Mouse (Mus musculus) kidney, embryonic 15.5 days (tissue): ENCODE data around the gene Pycard. TPM values are rescaled to one million over a fixed set of nuclear protein-coding genes. Genes with fewer than 3 reads are reported as not detected.
A peak's percentile ranks its signal among the peaks of the same experiment; 100 is the strongest.

Source experiments
- ATAC-seq: fragments of 200-750 bp; cut with Nextera tagmentation; replicated peaks from 2 replicates; pipeline ENCODE4 v1.8.0; 2017; ENCODE audit warnings: moderate TSS enrichment; ENCODE audit not compliant: low FRiP score
- H3K27ac ChIP-seq: fragments of 300-500 bp; sonication (generic); 2 replicates; pipeline ENCODE4 v1.5.1; 2015; ENCODE audit warnings: mild to moderate bottlenecking, inconsistent platforms
- H3K27me3 ChIP-seq: fragments of 300-500 bp; sonication (generic); 2 replicates; pipeline ENCODE4 v1.6.1; 2015; ENCODE audit warnings: inconsistent platforms
- H3K36me3 ChIP-seq: fragments of 300-500 bp; sonication (generic); 2 replicates; pipeline ENCODE4 v1.6.1; 2015; ENCODE audit warnings: inconsistent platforms
- H3K4me1 ChIP-seq: fragments of 300-500 bp; sonication (generic); 2 replicates; pipeline ENCODE4 v1.6.1; 2015; ENCODE audit warnings: inconsistent platforms
- H3K4me2 ChIP-seq: fragments of 300-500 bp; sonication (generic); 2 replicates; pipeline ENCODE4 v1.6.1; 2015; ENCODE audit warnings: moderate library complexity, mild to moderate bottlenecking, inconsistent platforms
- H3K4me3 ChIP-seq: fragments of 300-500 bp; sonication (generic); replicated peaks from 2 replicates; pipeline ENCODE4 v1.5.1; 2015; ENCODE audit warnings: mild to moderate bottlenecking, inconsistent platforms
- H3K9ac ChIP-seq: fragments of 300-500 bp; sonication (generic); 2 replicates; pipeline ENCODE4 v1.6.1; 2015; ENCODE audit warnings: mild to moderate bottlenecking, inconsistent platforms
- H3K9me3 ChIP-seq: fragments of 300-500 bp; sonication (generic); replicated peaks from 2 replicates; pipeline ENCODE4 v1.6.1; 2016; ENCODE audit warnings: inconsistent platforms
- WGBS: fragments of 180-500 bp; shearing (Covaris S2); methylation state at CpG from one replicate; pipeline ENCODE4 v1.1.7; 2015; ENCODE audit warnings: mixed read lengths; 5-methylcytosine and 5-hydroxymethylcytosine counted together
- polyA plus RNA-seq: library from polyadenylated mRNA; unstranded; fragments of >200 nt; fragmentation: Nextera tagmentation; extraction: Ambion mirVana; gene quantifications from 2 replicates; pipeline ENCODE4 v1.2.1, GENCODE M21; 2015

Gene Pycard
- polyA plus RNA-seq, 1 experiment from 2014 or later: 43.9 TPM

DNA sequence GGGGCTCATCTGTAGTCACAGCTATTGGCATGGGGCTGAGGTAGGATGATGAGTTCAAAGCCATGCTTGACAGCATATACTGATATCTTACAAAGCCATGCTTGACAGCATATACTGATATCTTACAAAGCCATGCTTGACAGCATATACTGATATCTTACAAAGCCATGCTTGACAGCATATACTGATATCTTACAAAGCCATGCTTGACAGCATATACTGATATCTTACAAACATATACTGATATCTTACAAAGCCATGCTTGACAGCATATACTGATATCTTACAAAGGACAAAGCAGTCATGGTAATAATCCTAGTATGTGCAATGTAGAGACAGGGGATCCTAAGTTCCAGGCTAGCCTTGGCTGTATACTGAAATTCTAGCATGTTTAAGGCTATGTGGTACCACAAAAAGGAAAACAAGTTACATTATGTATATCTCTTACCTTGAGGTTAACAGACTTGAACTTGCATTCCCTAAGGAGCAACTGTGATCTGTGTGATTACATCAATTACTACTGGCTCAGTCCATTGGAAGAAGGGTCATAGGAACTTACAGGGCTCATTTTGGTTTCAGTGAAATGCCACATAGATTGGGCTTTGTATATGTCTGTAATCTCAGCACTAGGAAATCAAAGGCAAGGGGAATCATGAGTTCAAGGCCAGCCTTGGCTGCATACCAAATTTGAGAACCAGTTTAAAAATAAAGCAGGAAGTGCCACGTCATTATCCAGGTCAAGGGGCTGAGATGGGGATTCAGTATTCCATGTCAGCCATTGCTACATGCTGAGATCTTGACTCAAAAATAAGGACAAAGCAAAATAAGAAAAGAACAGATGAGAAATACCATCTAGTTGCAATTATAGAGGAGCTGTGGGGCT lies 6.6 kb upstream of the Pycard start:
- Histone ChIP-seq H3K27ac (no peak overlapping the region), H3K9me3 (no peaks in the 10 kb centered on the region; the same call in 1 of the 2 replicates), H3K36me3 (no peaks in the 10 kb centered on the region), H3K4me1 (peaks cover 20% of the 10 kb centered on the region), H3K27me3 (peaks cover 9% of the 10 kb centered on the region; the same call in 1 of the 2 replicates), H3K9ac (no peak overlapping the region), H3K4me3 (no peak overlapping the region), H3K4me2 (no peak overlapping the region)
- WGBS: 50% methylated on average over 1 of the region's 1 CpGs
- no peak for ATAC-seq

GRCm38 (mm10) chr7:127999436-127999835 lies 5.8 kb upstream of the Pycard start:
- ATAC-seq: no peak
- Histone ChIP-seq H3K4me3 (no peak overlapping the region), H3K9me3 (no peaks in the 10 kb centered on the region; the same call in 1 of the 2 replicates), H3K36me3 (no peaks in the 10 kb centered on the region), H3K27me3 (peaks cover 5% of the 10 kb centered on the region; the same call in 1 of the 2 replicates), H3K4me1 (peaks cover 12% of the 10 kb centered on the region), H3K9ac (no peak overlapping the region), H3K27ac (no peak overlapping the region), H3K4me2 (no peak overlapping the region)
- 67% methylated on average over 1 of the region's 1 CpGs for WGBS

- peak overlapping the region; percentile 39 for H3K4me3 ChIP-seq
- peaks cover 38% of the 10 kb centered on the region for H3K36me3 ChIP-seq
- 34% methylated on average over 5 of the region's 5 CpGs for WGBS
- H3K27ac ChIP-seq: peak overlapping the region; percentile 86
- ATAC-seq: peak; percentile 61
- peaks cover 29% of the 10 kb centered on the region for H3K4me1 ChIP-seq
- peak overlapping the region; percentile 42 for H3K9ac ChIP-seq
- no peaks in the 10 kb centered on the region for H3K9me3 ChIP-seq
- no peaks in the 10 kb centered on the region for H3K27me3 ChIP-seq
- peak overlapping the region; percentile 61 for H3K4me2 ChIP-seq
These were observed 953 bp downstream of the Pycard start for GRCm38 (mm10) chr7:127992488-127993340.

DNA sequence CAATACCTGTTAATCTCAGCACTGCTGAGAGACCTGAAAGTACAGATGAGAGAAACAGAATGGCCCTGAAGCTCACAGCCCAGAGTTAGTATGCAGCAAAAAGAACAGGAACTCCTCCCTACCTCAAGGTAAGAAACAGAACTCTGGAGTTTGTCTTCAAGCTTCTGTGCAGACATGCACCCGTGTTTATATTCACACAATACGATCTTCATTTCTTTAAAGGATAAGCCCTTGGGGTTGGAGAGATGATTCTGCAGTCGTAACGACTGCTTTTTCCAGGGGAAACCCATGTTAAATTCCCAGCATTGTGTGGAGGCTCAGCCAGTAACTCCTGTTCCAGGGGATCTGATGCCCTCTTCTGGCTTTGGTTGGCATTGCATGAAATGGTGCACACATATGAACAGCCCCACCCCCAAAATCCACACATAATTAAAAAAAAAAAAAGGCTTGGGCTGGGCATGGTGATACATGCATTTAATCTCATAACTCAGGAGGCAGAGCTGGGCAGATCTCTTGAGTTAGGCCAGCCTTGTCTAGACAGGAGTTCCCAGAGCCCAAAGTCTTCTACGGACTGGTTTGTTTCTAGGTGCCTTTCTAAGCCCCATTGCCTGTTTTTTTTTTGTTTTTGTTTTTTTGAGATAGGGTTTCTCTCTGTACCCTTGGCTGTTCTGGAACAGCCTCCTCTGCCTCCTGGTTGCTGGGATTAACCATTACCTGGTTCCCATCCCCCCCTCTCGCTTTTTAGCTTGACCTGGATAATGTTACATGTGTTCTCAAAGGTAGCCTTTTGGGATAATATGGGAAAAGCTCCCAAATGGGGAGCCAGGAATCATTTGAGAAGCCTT lies 1.8 kb downstream of the Pycard start:
- Histone ChIP-seq H3K9me3 (no peaks in the 10 kb centered on the region), H3K27ac (peak overlapping the region; percentile 86), H3K4me2 (peak overlapping the region; percentile 61), H3K27me3 (no peaks in the 10 kb centered on the region), H3K9ac (no peak overlapping the region), H3K4me3 (no peak overlapping the region), H3K36me3 (peaks cover 46% of the 10 kb centered on the region), H3K4me1 (peaks cover 29% of the 10 kb centered on the region)
- WGBS: 47% methylated on average over 6 of the region's 6 CpGs
- ATAC-seq: 0 out of 2 replicates have a peak, but pooled peaks have one; percentile 9

DNA sequence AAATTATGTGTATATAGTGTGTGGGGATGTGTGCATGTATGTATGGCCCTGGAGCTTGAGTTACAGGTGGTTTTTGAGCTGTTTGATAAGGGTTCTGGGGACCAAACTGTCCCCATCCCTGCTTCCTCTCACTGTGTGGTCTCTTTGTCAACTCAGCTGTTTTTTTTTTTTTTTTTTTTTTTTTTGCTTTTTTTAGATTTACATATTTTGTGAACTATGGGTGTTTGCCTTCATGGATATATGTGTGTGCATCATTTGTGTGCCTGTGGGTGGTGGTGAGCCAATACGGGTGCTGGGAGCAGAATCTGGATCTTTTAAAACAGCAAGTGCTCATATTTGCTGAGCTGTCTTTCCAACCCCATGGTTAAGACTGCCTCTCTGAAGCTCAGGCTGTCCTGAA lies 4.8 kb downstream of the Pycard start:
- Histone ChIP-seq H3K4me1 (peaks cover 26% of the 10 kb centered on the region), H3K9ac (no peak overlapping the region), H3K4me2 (no peak overlapping the region), H3K27me3 (no peaks in the 10 kb centered on the region), H3K27ac (peak overlapping the region; percentile 45; the same call in 1 of the 2 replicates), H3K9me3 (no peaks in the 10 kb centered on the region), H3K4me3 (no peak overlapping the region), H3K36me3 (peaks cover 76% of the 10 kb centered on the region)
- ATAC-seq: no peak
- 94% methylated on average over 1 of the region's 1 CpGs for WGBS

DNA sequence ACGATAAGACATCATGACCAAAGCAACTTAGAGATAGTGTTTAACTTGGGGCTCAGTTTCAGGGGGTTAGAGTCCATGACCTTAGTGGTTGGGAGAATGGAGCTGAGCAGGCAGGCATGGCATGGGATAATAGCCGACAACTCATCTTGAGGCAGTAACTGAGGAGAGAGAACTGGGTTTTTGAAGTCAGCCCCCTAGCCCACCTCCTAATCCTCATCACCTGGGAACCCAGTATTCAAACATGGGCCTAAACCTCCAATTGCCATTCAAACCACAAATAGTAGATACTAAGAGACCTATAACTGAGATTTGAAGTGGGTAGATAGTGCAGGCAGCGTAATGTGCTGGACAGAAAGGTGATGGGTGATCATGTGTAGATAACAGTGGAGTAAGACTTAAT lies 13.1 kb downstream of the Pycard start:
- WGBS: 96% methylated on average over 3 of the region's 3 CpGs
- H3K4me2 ChIP-seq: no peak overlapping the region

DNA sequence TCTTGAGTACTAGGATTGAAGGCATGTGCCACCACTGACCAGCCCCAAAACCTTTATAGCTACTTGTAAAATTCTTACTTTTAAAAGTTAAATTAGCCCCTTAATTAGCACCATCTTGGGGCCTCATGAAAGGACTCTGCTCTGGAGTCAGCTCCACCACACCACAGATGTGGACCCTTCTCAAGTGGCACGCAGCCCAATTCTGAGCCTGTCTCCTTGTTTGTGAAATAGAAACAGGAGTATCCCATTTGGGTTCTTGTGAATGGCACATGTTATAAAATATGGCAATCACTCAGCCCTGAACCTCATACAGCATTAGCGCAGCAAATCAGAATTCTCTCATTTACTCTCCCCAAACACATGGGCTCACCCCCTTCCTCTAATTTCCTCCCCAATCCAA lies 14.8 kb downstream of the Pycard start:
- H3K4me1 ChIP-seq: no peaks in the 10 kb centered on the region
- 92% methylated on average over 2 of the region's 2 CpGs for WGBS
- no peak overlapping the region for H3K9ac ChIP-seq
- no peak overlapping the region for H3K27ac ChIP-seq
- ATAC-seq: no peak
- H3K4me2 ChIP-seq: no peak overlapping the region
- no peaks in the 10 kb centered on the region for H3K27me3 ChIP-seq
- no peaks in the 10 kb centered on the region for H3K9me3 ChIP-seq
- H3K4me3 ChIP-seq: no peak overlapping the region
- H3K36me3 ChIP-seq: peaks cover 99% of the 10 kb centered on the region

More for the DNA sequence above, 13.1 kb downstream of the Pycard start:
- Histone ChIP-seq H3K4me3 (no peak overlapping the region), H3K27ac (no peak overlapping the region), H3K27me3 (no peaks in the 10 kb centered on the region), H3K36me3 (peaks cover 99% of the 10 kb centered on the region), H3K9ac (no peak overlapping the region), H3K4me1 (no peaks in the 10 kb centered on the region), H3K9me3 (no peaks in the 10 kb centered on the region)
- ATAC-seq: no peak

DNA sequence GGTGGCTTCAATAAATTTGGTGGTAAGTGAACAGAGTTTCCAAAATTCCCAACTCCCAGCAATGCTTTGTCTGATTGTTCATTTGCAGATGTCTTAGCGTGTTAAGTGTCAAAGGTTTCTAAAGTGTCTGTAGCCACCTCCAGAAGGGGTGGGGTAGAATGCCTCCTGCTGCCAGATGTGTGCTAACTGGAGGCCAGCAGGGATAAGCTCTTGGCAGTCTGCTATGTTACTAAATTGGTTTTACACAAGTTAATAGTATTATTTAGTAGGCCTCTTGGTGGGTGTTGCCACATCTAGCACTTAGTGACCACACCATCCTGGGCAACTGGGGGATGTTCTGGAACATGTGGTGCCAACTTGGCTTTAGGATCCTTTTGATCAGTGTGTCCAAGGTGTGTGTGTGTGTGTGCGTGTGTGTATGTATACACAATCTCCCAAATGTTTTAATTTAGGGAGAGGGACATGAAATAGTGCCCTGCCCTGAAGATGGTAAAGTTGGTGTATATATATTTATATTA lies 19.2 kb downstream of the Pycard start:
- Histone ChIP-seq H3K4me1 (peaks cover 11% of the 10 kb centered on the region; the same call in 1 of the 2 replicates), H3K9ac (no peak overlapping the region), H3K4me2 (no peak overlapping the region), H3K27me3 (no peaks in the 10 kb centered on the region), H3K9me3 (no peaks in the 10 kb centered on the region), H3K27ac (no peak overlapping the region), H3K36me3 (peaks cover 97% of the 10 kb centered on the region), H3K4me3 (no peak overlapping the region)
- no peak for ATAC-seq
- WGBS: 90% methylated on average over 2 of the region's 2 CpGs

DNA sequence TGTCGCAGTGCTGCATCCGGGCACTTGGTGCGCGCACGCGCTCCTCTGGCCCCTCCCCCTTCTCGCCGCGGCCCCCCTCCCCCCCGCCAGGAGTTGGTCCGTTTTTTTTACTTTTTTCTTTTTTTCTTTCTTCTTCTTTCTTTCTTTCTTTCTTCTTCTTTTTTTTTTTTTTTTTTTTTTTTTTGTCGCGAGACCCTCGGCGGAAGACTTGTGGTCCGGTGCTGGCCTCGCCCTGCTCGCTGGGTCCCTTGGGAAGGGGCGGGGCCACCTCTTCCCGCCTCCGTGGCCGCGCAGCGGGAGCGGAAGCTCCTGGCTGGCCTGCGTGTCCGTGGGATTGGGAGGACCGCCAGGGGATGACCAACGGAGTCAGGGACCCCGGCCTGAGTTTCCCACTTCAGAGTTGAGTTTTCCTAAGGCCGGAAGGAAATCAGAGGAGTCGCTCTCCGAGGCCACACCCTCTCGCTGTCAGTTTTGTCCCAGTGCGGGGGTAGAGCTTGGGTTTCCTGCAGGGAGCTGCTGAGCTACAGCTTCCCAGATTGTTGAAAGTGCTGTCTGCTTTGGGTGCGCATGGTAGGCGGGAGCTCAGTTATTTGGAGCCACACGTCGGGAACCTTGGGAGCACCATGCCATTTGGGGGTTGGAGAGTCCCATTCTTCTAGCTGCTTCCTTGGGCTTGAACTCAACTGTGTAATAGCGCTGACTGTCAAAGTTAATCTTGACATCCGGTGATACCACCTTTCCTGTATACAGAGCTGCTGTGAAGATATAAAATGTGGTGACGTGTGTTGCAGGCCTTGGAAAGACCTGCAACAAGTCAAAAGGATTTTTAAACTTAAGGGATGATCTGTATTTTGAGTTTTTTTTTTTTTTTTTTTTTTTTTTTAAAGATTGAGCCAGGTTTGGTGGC lies 25.5 kb downstream of the Pycard start:
- WGBS: under 1% methylated on average over 39 of the region's 42 CpGs

DNA sequence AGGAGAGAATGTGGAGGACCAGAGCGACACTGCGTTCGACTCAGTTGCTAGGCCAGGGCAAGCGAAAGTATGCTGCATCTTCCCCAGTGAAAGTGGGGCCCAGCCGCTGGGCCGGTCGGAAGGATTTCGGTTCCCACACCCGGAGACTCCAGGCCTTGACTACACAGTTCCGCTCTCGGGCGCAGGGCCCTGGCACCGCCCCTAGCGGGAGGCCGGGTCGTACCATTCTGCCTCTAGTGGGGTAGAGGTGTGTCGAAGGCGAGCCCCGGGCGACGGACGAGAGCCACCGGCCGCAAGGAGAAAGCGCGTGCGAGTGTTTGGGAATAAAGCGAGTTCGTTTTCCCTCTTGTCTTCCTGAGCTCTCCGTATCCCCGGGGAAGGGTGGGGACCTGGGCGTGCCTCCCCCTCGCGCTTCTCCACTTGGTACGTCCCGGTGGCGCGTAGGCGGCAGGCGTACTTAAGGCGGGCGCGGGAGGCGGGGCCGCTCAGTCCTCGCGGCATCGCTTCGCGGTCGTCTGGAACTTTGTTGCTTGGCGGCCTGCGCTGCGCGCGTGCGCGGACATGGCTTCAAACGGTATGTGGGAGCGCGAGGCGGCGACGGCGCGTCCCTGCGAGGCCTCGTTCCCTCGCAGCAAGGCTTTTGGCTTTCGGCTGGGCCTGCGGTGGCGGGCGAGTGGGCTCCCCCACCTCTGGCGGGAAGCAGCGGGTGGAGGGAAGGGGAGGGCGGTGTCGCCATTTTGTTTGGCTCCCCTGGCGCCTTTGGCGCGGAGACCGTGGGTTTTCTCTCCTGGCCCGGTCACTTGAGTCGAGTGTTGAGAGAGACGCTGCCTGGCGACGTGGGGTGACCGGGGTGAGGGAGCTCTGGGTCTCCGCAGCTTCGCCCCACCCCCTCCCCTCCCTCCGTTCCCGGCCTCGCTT lies 26.4 kb downstream of the Pycard start, which contains the start of gene Fus:
TSS of gene Fus (plus strand) at position 454 of the 918 bp plus-strand sequence.
- H3K36me3 ChIP-seq: peaks cover 31% of the 10 kb centered on the region

More for the DNA sequence above, 25.5 kb downstream of the Pycard start:
- Histone ChIP-seq H3K9me3 (no peaks in the 10 kb centered on the region), H3K4me2 (peak overlapping the region; percentile 81), H3K4me1 (peaks cover 27% of the 10 kb centered on the region), H3K9ac (peak overlapping the region; percentile 79), H3K27me3 (no peaks in the 10 kb centered on the region), H3K4me3 (peak overlapping the region; percentile 59), H3K36me3 (peaks cover 40% of the 10 kb centered on the region), H3K27ac (peak overlapping the region; percentile 91)
- peak; percentile 54; the same call in 1 of the 2 replicates for ATAC-seq

More for the DNA sequence above, 26.4 kb downstream of the Pycard start, which contains the start of gene Fus:
- Histone ChIP-seq H3K4me2 (peak within 1 kb of the TSS; percentile 81), H3K4me3 (peak within 1 kb of the TSS; percentile 59), H3K27me3 (no peaks in the 10 kb centered on the region), H3K4me1 (peaks cover 23% of the 10 kb centered on the region), H3K9ac (peak within 1 kb of the TSS; percentile 79), H3K9me3 (no peaks in the 10 kb centered on the region), H3K27ac (peak within 1 kb of the TSS; percentile 91)
- under 1% methylated on average over 92 of the region's 92 CpGs for WGBS
- ATAC-seq: peak; percentile 95
